Mouse (Mus musculus) right cerebral cortex, postnatal 14 days (tissue): ENCODE results near the gene Prkca.

Experiments
- DNase-seq: peaks from one replicate; pipeline ENCODE4 v3.0.0; 2022

The Prkca gene

DNA sequence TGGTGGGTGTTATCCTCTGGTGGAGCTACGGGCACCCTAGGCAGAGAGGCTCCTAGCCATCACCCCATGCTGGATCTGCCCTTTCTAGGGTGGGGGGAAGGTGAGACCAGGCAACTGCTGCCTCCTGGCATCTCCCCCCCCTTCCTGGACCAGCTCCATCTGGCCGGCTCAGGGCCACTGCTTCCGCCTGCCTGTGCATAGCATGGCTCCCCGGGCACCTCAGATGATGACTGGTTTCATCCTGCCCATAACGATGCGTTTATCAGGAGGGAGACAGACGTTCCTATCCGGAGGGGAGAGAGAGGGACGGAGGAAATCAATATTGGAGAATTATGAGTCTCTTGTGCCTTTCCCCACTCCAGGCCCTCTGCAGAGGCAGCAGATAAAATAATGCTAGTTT is 438.4 kb downstream of the Prkca start:
- DNase-seq = no peak

DNA sequence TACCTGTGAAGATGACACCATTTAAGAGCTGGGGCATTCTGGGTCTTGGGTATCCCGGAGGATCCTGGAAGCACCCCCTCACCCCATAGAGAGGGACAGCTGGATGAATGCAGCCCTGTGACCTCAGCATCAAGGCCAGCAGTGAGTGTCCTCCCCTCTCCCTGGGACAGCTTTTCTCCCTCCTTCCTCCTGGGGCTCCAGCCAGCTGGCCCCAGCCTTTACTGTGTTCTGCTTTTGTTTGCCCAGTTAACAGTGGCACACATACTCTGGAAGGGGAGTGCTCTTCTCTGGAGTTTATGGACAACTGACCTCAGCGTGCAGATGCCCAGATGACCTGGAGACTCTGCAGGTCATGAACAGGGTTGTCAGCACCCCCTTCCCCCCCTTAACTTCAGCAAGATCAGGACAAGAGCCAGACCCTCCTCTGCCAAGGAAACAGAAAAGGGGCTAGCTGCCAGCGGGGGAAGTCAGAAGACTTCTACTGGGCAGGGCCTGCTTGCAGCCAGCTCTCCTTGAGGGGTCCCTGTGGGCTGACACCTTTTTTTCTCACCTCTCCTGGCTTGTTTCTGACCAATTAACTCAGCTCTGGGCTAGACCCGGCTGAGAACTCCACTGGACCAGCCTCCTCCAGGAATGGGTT is 439.6 kb downstream of the Prkca start:
- no peak for DNase-seq

DNA sequence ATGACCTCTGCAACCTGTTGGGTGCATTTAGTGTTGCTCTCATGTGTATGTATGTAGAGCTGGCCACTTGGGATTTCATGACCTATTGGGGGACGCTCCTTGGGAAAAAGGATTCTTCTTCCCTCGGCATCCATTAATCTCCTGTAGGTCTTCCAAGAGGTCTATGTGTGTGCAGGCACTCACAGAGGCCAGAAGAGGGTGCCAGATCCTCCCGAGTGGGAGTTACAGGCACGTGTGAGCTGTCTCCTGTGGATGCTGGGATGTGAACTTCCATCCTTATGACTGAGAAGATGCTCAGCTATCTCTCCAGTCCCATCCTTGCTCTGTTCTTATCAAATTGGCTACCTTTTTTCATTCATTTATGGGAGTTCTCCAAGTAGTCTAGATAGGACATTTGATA is 443.3 kb downstream of the Prkca start:
- DNase-seq = no peak

DNA sequence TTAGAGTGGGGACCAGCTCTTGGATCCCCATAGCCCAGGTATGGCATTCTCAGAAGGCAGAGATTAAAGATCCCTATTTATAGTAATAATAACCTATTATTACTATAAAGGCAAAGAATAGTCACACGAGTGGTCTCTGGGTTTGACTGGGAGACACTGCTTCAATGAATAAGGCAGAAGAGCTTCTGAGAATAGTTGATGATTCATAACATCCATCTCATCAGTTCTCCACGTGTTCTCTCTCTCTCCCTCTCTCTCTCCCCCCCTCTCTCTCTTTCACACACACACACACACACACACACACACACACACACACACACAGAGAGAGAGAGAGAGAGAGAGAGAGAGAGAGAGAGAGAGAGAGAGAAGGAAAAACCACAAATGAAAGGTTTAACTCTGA is 445.0 kb downstream of the Prkca start:
- no peak for DNase-seq

DNA sequence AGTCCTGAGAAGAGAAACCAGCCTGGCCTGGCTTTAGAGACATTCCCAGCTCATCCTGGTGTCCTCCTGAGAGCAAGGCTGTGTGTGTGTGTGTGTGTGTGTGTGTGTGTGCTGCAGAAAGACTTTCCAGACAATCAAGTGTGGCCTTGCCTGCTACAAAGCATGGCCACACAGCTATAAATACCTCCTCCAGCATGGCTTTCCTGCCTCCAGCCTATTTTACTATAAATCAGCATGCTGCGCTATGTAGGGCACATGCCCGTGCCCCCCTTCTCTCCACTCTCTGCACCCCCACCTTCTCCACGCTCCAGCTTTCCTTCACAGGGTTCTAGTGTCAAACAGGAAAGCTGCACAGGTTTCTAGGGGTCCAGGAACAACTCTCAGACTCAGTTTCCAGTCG is 448.1 kb downstream of the Prkca start:
- no peak for DNase-seq

DNA sequence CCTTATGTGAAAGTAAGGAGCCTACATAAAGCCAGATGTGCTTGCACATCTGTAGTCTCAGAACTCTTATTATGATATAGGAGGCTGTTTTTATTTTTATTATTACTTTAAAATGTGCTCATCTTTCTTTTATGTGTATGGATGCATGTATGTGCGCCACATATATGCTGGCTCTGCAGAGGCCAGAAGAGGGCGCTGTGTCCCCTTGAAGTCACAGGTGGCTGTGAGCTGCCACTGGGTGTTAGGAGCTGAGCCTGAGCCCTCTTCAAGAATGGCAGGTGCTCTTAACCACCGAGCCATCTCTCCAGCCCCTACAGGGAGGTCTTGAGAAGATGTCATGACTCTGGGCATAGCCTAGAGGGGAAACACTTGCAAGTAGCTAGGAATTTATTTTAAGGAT is 452.4 kb downstream of the Prkca start:
- no peak for DNase-seq

DNA sequence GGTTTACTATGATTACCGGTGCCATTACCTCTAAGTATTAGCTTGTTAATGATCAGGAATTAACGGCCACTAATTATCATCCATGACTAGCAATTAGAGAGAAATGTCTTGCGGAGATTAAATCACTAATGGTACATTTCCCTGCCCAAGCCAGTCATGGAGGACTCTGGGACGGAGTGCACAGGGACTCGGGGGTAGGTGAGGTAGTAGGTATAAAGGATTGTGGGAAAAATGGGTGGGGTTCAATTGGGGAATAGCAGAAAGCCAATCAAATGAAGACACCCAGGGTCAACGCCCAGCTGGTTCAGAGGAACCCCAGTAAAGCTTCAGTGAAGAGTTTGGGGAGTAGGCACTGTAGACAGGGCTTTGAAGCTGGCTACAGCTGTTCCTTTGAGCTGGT is 456.4 kb downstream of the Prkca start:
- no peak for DNase-seq
